Mouse (Mus musculus) stomach, embryonic 15.5 days (tissue): ENCODE data around the gene Cd36. TPM values are rescaled to one million over a fixed set of nuclear protein-coding genes. Genes with fewer than 3 reads are reported as not detected.

ENCODE experiments used
- ATAC-seq: fragments of 200-750 bp; cut with Nextera tagmentation; 2 replicates; pipeline ENCODE4 v1.8.0; 2017; ENCODE audit warnings: low read depth, moderate number of reproducible peaks, moderate TSS enrichment; ENCODE audit not compliant: insufficient read depth, low FRiP score
- H3K27ac ChIP-seq: fragments of 300-500 bp; sonication (generic); 2 replicates; pipeline ENCODE4 v1.5.1; 2015; ENCODE audit warnings: mild to moderate bottlenecking, inconsistent platforms
- H3K27me3 ChIP-seq: fragments of 300-500 bp; sonication (generic); replicated peaks from 2 replicates; pipeline ENCODE4 v1.6.1; 2015; ENCODE audit warnings: inconsistent platforms
- H3K36me3 ChIP-seq: fragments of 300-500 bp; sonication (generic); 2 replicates; pipeline ENCODE4 v1.6.1; 2015; ENCODE audit warnings: inconsistent platforms
- H3K4me1 ChIP-seq: fragments of 300-500 bp; sonication (generic); 2 replicates; pipeline ENCODE4 v1.6.1; 2015; ENCODE audit warnings: inconsistent platforms
- H3K4me2 ChIP-seq: fragments of 300-500 bp; sonication (generic); 2 replicates; pipeline ENCODE4 v1.6.1; 2015; ENCODE audit warnings: mild to moderate bottlenecking, inconsistent platforms
- H3K4me3 ChIP-seq: fragments of 300-500 bp; sonication (generic); replicated peaks from 2 replicates; pipeline ENCODE4 v1.5.1; 2015; ENCODE audit warnings: inconsistent platforms
- H3K9ac ChIP-seq: fragments of 300-500 bp; sonication (generic); 2 replicates; pipeline ENCODE4 v1.6.1; 2015; ENCODE audit warnings: inconsistent platforms
- H3K9me3 ChIP-seq: fragments of 300-500 bp; sonication (generic); 2 replicates; pipeline ENCODE4 v1.6.1; 2016; ENCODE audit warnings: inconsistent platforms
- WGBS: fragments of 180-500 bp; shearing (Covaris S2); methylation state at CpG from one replicate; pipeline ENCODE4 v1.1.7; 2015; 5-methylcytosine and 5-hydroxymethylcytosine counted together
- polyA plus RNA-seq: library from polyadenylated mRNA; unstranded; fragments of >200 nt; fragmentation: Nextera tagmentation; extraction: Ambion mirVana; gene quantifications from 2 replicates; pipeline ENCODE4 v1.2.1, GENCODE M21; 2015

The Cd36 gene
- polyA plus RNA-seq, 1 experiment from 2014 or later, result 29.7 TPM

- no peak overlapping the region for H3K4me3 ChIP-seq
- no peaks in the 10 kb centered on the region for H3K27me3 ChIP-seq
- ATAC-seq, result no peak
- 58% methylated on average over 3 of the region's 3 CpGs for WGBS
- no peaks in the 10 kb centered on the region for H3K4me1 ChIP-seq
- H3K36me3 ChIP-seq, result no peaks in the 10 kb centered on the region
- no peak overlapping the region for H3K27ac ChIP-seq
- no peak overlapping the region for H3K9ac ChIP-seq
- H3K4me2 ChIP-seq, result no peak overlapping the region
- H3K9me3 ChIP-seq, result no peaks in the 10 kb centered on the region
Measured at GRCm38 (mm10) chr5:17886377-17886776, 2.2 kb downstream of the Cd36 start.

GRCm38 (mm10) chr5:17883357-17883875 is 5.2 kb downstream of the Cd36 start:
- no peak overlapping the region for H3K27ac ChIP-seq
- no peaks in the 10 kb centered on the region for H3K36me3 ChIP-seq
- no peak for ATAC-seq
- H3K4me3 ChIP-seq, result no peak overlapping the region
- H3K9ac ChIP-seq, result no peak overlapping the region
- 58% methylated on average over 3 of the region's 3 CpGs for WGBS
- no peaks in the 10 kb centered on the region for H3K9me3 ChIP-seq
- no peaks in the 10 kb centered on the region for H3K4me1 ChIP-seq
- H3K27me3 ChIP-seq, result no peaks in the 10 kb centered on the region
- H3K4me2 ChIP-seq, result no peak overlapping the region

GRCm38 (mm10) chr5:17881542-17881896 is 7.1 kb downstream of the Cd36 start:
- no peak overlapping the region for H3K4me3 ChIP-seq
- H3K36me3 ChIP-seq, result no peaks in the 10 kb centered on the region
- no peak overlapping the region for H3K9ac ChIP-seq
- no peaks in the 10 kb centered on the region for H3K4me1 ChIP-seq
- peak; percentile 41; the same call in 1 of the 2 replicates for ATAC-seq
- H3K9me3 ChIP-seq, result no peaks in the 10 kb centered on the region
- no peak overlapping the region for H3K4me2 ChIP-seq
- WGBS, result 74% methylated on average over 2 of the region's 2 CpGs
- H3K27me3 ChIP-seq, result no peaks in the 10 kb centered on the region
- no peak overlapping the region; the same call in 1 of the 2 replicates for H3K27ac ChIP-seq

GRCm38 (mm10) chr5:17880799-17881541 is 7.6 kb downstream of the Cd36 start:
- H3K9ac ChIP-seq, result no peak overlapping the region
- H3K4me3 ChIP-seq, result no peak overlapping the region
- no peak overlapping the region for H3K4me2 ChIP-seq
- H3K27ac ChIP-seq, result no peak overlapping the region
- 55% methylated on average over 4 of the region's 4 CpGs for WGBS
- no peaks in the 10 kb centered on the region for H3K9me3 ChIP-seq
- H3K4me1 ChIP-seq, result no peaks in the 10 kb centered on the region
- no peaks in the 10 kb centered on the region for H3K36me3 ChIP-seq
- ATAC-seq, result peak; percentile 96
- H3K27me3 ChIP-seq, result no peaks in the 10 kb centered on the region

GRCm38 (mm10) chr5:17879924-17880323 is 8.7 kb downstream of the Cd36 start:
- WGBS, result 77% methylated on average over 1 of the region's 1 CpGs
- Histone ChIP-seq H3K4me3 (no peak overlapping the region), H3K27ac (no peak overlapping the region), H3K36me3 (no peaks in the 10 kb centered on the region), H3K9me3 (no peaks in the 10 kb centered on the region), H3K27me3 (no peaks in the 10 kb centered on the region), H3K9ac (no peak overlapping the region), H3K4me1 (no peaks in the 10 kb centered on the region), H3K4me2 (no peak overlapping the region)
- no peak for ATAC-seq

- H3K4me1 ChIP-seq, result no peaks in the 10 kb centered on the region
- ATAC-seq, result no peak
- no peak overlapping the region for H3K4me3 ChIP-seq
- H3K27me3 ChIP-seq, result no peaks in the 10 kb centered on the region
- H3K36me3 ChIP-seq, result no peaks in the 10 kb centered on the region
- 60% methylated on average over 7 of the region's 7 CpGs for WGBS
- H3K9me3 ChIP-seq, result no peaks in the 10 kb centered on the region
- H3K9ac ChIP-seq, result no peak overlapping the region
- no peak overlapping the region for H3K27ac ChIP-seq
- no peak overlapping the region for H3K4me2 ChIP-seq
Measured at GRCm38 (mm10) chr5:17877044-17877443, 11.6 kb downstream of the Cd36 start.

- H3K4me3 ChIP-seq, result no peak overlapping the region
- no peak overlapping the region for H3K9ac ChIP-seq
- H3K27me3 ChIP-seq, result no peaks in the 10 kb centered on the region
- H3K36me3 ChIP-seq, result no peaks in the 10 kb centered on the region
- H3K4me2 ChIP-seq, result no peak overlapping the region
- no peaks in the 10 kb centered on the region for H3K9me3 ChIP-seq
- no peak overlapping the region for H3K27ac ChIP-seq
- WGBS, result 56% methylated on average over 3 of the region's 3 CpGs
- ATAC-seq, result no peak
- no peaks in the 10 kb centered on the region for H3K4me1 ChIP-seq
Measured at GRCm38 (mm10) chr5:17876637-17877036, 12.0 kb downstream of the Cd36 start.

GRCm38 (mm10) chr5:17874335-17874734 is 14.3 kb downstream of the Cd36 start:
- Histone ChIP-seq H3K4me2 (no peak overlapping the region), H3K27me3 (no peaks in the 10 kb centered on the region), H3K4me1 (no peaks in the 10 kb centered on the region), H3K9ac (no peak overlapping the region), H3K27ac (no peak overlapping the region), H3K9me3 (no peaks in the 10 kb centered on the region), H3K36me3 (no peaks in the 10 kb centered on the region), H3K4me3 (no peak overlapping the region)
- ATAC-seq, result no peak
- 69% methylated on average over 2 of the region's 2 CpGs for WGBS

- ATAC-seq, result peak; percentile 82
- no peak overlapping the region for H3K27ac ChIP-seq
- H3K36me3 ChIP-seq, result no peaks in the 10 kb centered on the region
- no peaks in the 10 kb centered on the region for H3K27me3 ChIP-seq
- no peaks in the 10 kb centered on the region for H3K9me3 ChIP-seq
- H3K4me2 ChIP-seq, result no peak overlapping the region
- H3K4me1 ChIP-seq, result no peaks in the 10 kb centered on the region
- no peak overlapping the region for H3K4me3 ChIP-seq
- H3K9ac ChIP-seq, result no peak overlapping the region
Measured at GRCm38 (mm10) chr5:17865432-17865831, 23.2 kb downstream of the Cd36 start.

GRCm38 (mm10) chr5:17863085-17863484 is 25.5 kb downstream of the Cd36 start:
- Histone ChIP-seq H3K36me3 (no peaks in the 10 kb centered on the region), H3K27ac (no peak overlapping the region), H3K4me3 (no peak overlapping the region), H3K9ac (no peak overlapping the region), H3K4me2 (no peak overlapping the region), H3K9me3 (no peaks in the 10 kb centered on the region), H3K27me3 (no peaks in the 10 kb centered on the region), H3K4me1 (no peaks in the 10 kb centered on the region)
- no peak for ATAC-seq
- WGBS, result 75% methylated on average over 2 of the region's 2 CpGs

GRCm38 (mm10) chr5:17858399-17858798 is 30.2 kb downstream of the Cd36 start:
- no peak for ATAC-seq

GRCm38 (mm10) chr5:17857871-17858270 is 30.7 kb downstream of the Cd36 start:
- WGBS, result 88% methylated on average over 3 of the region's 3 CpGs

More at GRCm38 (mm10) chr5:17858399-17858798, 30.2 kb downstream of the Cd36 start:
- Histone ChIP-seq H3K36me3 (no peaks in the 10 kb centered on the region), H3K9me3 (no peaks in the 10 kb centered on the region), H3K4me2 (no peak overlapping the region), H3K27me3 (no peaks in the 10 kb centered on the region), H3K4me3 (no peak overlapping the region), H3K27ac (no peak overlapping the region), H3K9ac (no peak overlapping the region), H3K4me1 (no peaks in the 10 kb centered on the region)
- 67% methylated on average over 3 of the region's 3 CpGs for WGBS

More at GRCm38 (mm10) chr5:17857871-17858270, 30.7 kb downstream of the Cd36 start:
- no peaks in the 10 kb centered on the region for H3K4me1 ChIP-seq
- H3K36me3 ChIP-seq, result no peaks in the 10 kb centered on the region
- H3K9ac ChIP-seq, result no peak overlapping the region
- H3K4me3 ChIP-seq, result no peak overlapping the region
- no peak for ATAC-seq
- no peaks in the 10 kb centered on the region for H3K27me3 ChIP-seq
- no peak overlapping the region for H3K4me2 ChIP-seq
- H3K9me3 ChIP-seq, result no peaks in the 10 kb centered on the region
- no peak overlapping the region for H3K27ac ChIP-seq
